Mouse (Mus musculus): ENCODE measurements around the gene Igf2bp1. TPM values are rescaled to one million over a fixed set of nuclear protein-coding genes. Genes with fewer than 3 reads are reported as not detected.

The Igf2bp1 gene
- polyA plus RNA-seq, 1 experiment from 2014 or later: 28.5 TPM

DNA sequence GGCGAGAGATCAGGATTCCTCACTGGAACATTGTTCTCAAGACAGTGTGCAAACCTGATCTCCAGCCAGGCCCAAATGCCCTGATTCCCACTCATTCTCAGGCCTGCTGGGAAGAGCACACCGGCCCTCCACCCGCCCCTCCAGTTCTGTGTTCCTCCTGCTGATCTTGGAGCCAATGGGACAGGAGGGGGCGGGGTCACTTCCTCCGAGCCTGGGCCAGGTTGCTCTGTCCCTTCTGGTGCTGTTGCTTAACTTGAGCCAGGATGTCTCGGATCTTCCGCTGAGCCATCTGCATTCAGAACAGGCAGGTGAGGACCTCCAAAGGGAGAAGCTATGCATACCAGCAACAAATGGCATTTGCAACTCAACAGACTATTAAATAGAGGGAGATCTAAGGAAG lies 42.4 kb downstream of the Igf2bp1 start:
- no peak for ATAC-seq (ENCODE audit: insufficient number of reproducible peaks, insufficient read depth, low FRiP score, low read depth)

GRCm38 (mm10) chr11:95959152-95959551 lies 46.6 kb downstream of the Igf2bp1 start:
- no peaks in the 10 kb centered on the region for H3K27me3 ChIP-seq (ENCODE audit: control insufficient read depth, insufficient read depth, low read length)
- no peak overlapping the region for H3K9ac ChIP-seq (replicated peaks; ENCODE audit: low read depth, low read length)
- no peak overlapping the region for H3K27ac ChIP-seq (ENCODE audit: low read length)
- no peak for ATAC-seq (ENCODE audit: insufficient number of reproducible peaks, insufficient read depth, low FRiP score, low read depth)
- H3K9me3 ChIP-seq (ENCODE audit: control insufficient read depth, low read depth, low read length): no peaks in the 10 kb centered on the region
- no peak overlapping the region for H3K4me3 ChIP-seq (ENCODE audit: low read depth, low read length)
- 75% methylated on average over 6 of the region's 6 CpGs for WGBS
- H3K4me2 ChIP-seq (replicated peaks; ENCODE audit: low read depth, low read length): no peak overlapping the region
- H3K4me1 ChIP-seq (ENCODE audit: control insufficient read depth, insufficient read depth, low read length): no peaks in the 10 kb centered on the region
- H3K36me3 ChIP-seq (ENCODE audit: control insufficient read depth, insufficient read depth, low read length): peaks cover 39% of the 10 kb centered on the region

More for the DNA sequence above, 42.4 kb downstream of the Igf2bp1 start:
- peaks cover 80% of the 10 kb centered on the region for H3K36me3 ChIP-seq (ENCODE audit: control insufficient read depth, insufficient read depth, low read length)
- H3K27ac ChIP-seq (ENCODE audit: low read length): no peak overlapping the region
- H3K9me3 ChIP-seq (ENCODE audit: control insufficient read depth, low read depth, low read length): no peaks in the 10 kb centered on the region
- H3K4me2 ChIP-seq (replicated peaks; ENCODE audit: low read depth, low read length): no peak overlapping the region
- 73% methylated on average over 7 of the region's 7 CpGs for WGBS
- H3K4me3 ChIP-seq (ENCODE audit: low read depth, low read length): no peak overlapping the region
- H3K27me3 ChIP-seq (ENCODE audit: control insufficient read depth, insufficient read depth, low read length): no peaks in the 10 kb centered on the region
- H3K4me1 ChIP-seq (ENCODE audit: control insufficient read depth, insufficient read depth, low read length): no peaks in the 10 kb centered on the region
- no peak overlapping the region for H3K9ac ChIP-seq (replicated peaks; ENCODE audit: low read depth, low read length)

DNA sequence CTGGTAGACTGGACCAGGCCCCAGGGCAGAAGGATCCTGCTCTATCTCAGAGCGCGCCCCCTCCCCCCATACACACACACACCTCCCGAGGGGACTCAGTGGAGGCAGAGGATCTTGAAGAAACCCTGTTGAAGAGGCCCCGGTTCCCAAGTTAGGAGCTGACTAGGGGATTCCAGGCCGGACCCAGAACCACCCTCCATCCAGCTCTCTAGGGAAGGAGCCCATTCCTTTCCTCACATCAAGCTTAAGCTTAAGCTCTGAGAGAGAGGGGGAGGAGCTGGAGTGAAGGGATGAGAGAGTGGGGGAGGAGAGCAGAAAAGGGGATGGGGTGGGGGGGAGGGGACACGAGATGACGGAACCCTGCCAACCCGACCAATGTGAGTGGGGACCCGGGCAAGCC lies 47.5 kb downstream of the Igf2bp1 start:
- no peaks in the 10 kb centered on the region for H3K27me3 ChIP-seq (ENCODE audit: control insufficient read depth, insufficient read depth, low read length)
- no peaks in the 10 kb centered on the region for H3K4me1 ChIP-seq (ENCODE audit: control insufficient read depth, insufficient read depth, low read length)
- H3K27ac ChIP-seq (ENCODE audit: low read length): no peak overlapping the region
- H3K9ac ChIP-seq (replicated peaks; ENCODE audit: low read depth, low read length): no peak overlapping the region
- no peak overlapping the region for H3K4me2 ChIP-seq (replicated peaks; ENCODE audit: low read depth, low read length)
- H3K9me3 ChIP-seq (ENCODE audit: control insufficient read depth, low read depth, low read length): peaks cover 2% of the 10 kb centered on the region; the same call in 1 of the 2 replicates
- peaks cover 32% of the 10 kb centered on the region for H3K36me3 ChIP-seq (ENCODE audit: control insufficient read depth, insufficient read depth, low read length)
- H3K4me3 ChIP-seq (ENCODE audit: low read depth, low read length): no peak overlapping the region
- no peak for ATAC-seq (ENCODE audit: insufficient number of reproducible peaks, insufficient read depth, low FRiP score, low read depth)
- 67% methylated on average over 9 of the region's 9 CpGs for WGBS

GRCm38 (mm10) chr11:95957407-95957806 lies 48.3 kb downstream of the Igf2bp1 start:
- no peak overlapping the region for H3K9ac ChIP-seq (replicated peaks; ENCODE audit: low read depth, low read length)
- H3K4me3 ChIP-seq (ENCODE audit: low read depth, low read length): no peak overlapping the region
- no peaks in the 10 kb centered on the region for H3K27me3 ChIP-seq (ENCODE audit: control insufficient read depth, insufficient read depth, low read length)
- H3K9me3 ChIP-seq (ENCODE audit: control insufficient read depth, low read depth, low read length): peaks cover 3% of the 10 kb centered on the region; the same call in 1 of the 2 replicates
- no peak overlapping the region for H3K27ac ChIP-seq (ENCODE audit: low read length)
- no peaks in the 10 kb centered on the region for H3K4me1 ChIP-seq (ENCODE audit: control insufficient read depth, insufficient read depth, low read length)
- ATAC-seq (ENCODE audit: insufficient number of reproducible peaks, insufficient read depth, low FRiP score, low read depth): no peak
- H3K36me3 ChIP-seq (ENCODE audit: control insufficient read depth, insufficient read depth, low read length): peaks cover 24% of the 10 kb centered on the region
- H3K4me2 ChIP-seq (replicated peaks; ENCODE audit: low read depth, low read length): no peak overlapping the region
- WGBS: 68% methylated on average over 7 of the region's 7 CpGs

GRCm38 (mm10) chr11:95953313-95953712 lies 52.4 kb downstream of the Igf2bp1 start:
- Histone ChIP-seq H3K4me1 (ENCODE audit: control insufficient read depth, insufficient read depth, low read length) (no peaks in the 10 kb centered on the region), H3K9me3 (ENCODE audit: control insufficient read depth, low read depth, low read length) (peaks cover 3% of the 10 kb centered on the region; the same call in 1 of the 2 replicates), H3K27me3 (ENCODE audit: control insufficient read depth, insufficient read depth, low read length) (no peaks in the 10 kb centered on the region), H3K36me3 (ENCODE audit: control insufficient read depth, insufficient read depth, low read length) (no peaks in the 10 kb centered on the region), H3K4me2 (replicated peaks; ENCODE audit: low read depth, low read length) (no peak overlapping the region), H3K9ac (replicated peaks; ENCODE audit: low read depth, low read length) (no peak overlapping the region), H3K4me3 (ENCODE audit: low read depth, low read length) (no peak overlapping the region), H3K27ac (ENCODE audit: low read length) (no peak overlapping the region)
- WGBS: 86% methylated on average over 5 of the region's 5 CpGs
- no peak for ATAC-seq (ENCODE audit: insufficient number of reproducible peaks, insufficient read depth, low FRiP score, low read depth)

GRCm38 (mm10) chr11:95945838-95946472 lies 59.8 kb downstream of the Igf2bp1 start:
- Histone ChIP-seq H3K27me3 (ENCODE audit: control insufficient read depth, insufficient read depth, low read length) (no peaks in the 10 kb centered on the region), H3K27ac (ENCODE audit: low read length) (no peak overlapping the region), H3K4me2 (replicated peaks; ENCODE audit: low read depth, low read length) (no peak overlapping the region), H3K4me3 (ENCODE audit: low read depth, low read length) (no peak overlapping the region), H3K4me1 (ENCODE audit: control insufficient read depth, insufficient read depth, low read length) (no peaks in the 10 kb centered on the region), H3K36me3 (ENCODE audit: control insufficient read depth, insufficient read depth, low read length) (no peaks in the 10 kb centered on the region), H3K9ac (replicated peaks; ENCODE audit: low read depth, low read length) (no peak overlapping the region), H3K9me3 (ENCODE audit: control insufficient read depth, low read depth, low read length) (no peaks in the 10 kb centered on the region)
- no peak for ATAC-seq (ENCODE audit: insufficient number of reproducible peaks, insufficient read depth, low FRiP score, low read depth)
- 75% methylated on average over 13 of the region's 13 CpGs for WGBS

DNA sequence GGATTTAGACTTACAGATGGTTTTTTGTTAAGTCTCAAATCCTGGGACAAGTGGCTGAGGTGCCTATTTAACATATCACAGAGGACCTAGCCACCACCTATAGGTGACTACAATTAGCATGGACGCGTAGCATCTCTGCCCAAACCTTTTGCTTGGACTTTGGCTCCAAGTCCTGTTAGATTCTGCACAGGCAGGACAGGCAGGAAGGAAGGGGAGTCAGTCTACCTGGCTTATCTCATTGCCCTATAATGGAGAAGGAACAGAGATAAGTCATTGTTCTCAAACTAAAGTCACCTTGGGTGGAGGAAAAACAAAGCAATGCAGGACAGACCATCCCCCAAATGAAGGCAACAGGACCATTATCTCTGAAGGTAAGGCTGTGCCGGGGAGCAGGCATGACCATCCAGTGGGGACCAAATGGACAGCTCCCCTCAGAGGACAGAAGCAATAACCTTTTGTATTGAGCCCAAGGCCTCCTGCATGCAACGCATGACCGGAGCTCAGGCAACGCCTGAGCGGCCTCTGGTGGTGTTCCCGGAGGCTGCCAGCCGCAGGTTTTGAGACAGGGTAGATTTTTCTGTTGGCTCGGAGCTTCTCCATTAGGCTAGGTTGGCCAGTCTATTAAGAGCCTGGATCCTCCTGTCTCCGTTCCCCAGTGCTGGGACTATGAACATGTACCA lies 65.8 kb downstream of the Igf2bp1 start:
- Histone ChIP-seq H3K4me2 (replicated peaks; ENCODE audit: low read depth, low read length) (no peak overlapping the region), H3K9ac (replicated peaks; ENCODE audit: low read depth, low read length) (no peak overlapping the region), H3K9me3 (ENCODE audit: control insufficient read depth, low read depth, low read length) (no peaks in the 10 kb centered on the region), H3K4me1 (ENCODE audit: control insufficient read depth, insufficient read depth, low read length) (no peaks in the 10 kb centered on the region), H3K4me3 (ENCODE audit: low read depth, low read length) (no peak overlapping the region), H3K36me3 (ENCODE audit: control insufficient read depth, insufficient read depth, low read length) (no peaks in the 10 kb centered on the region), H3K27me3 (ENCODE audit: control insufficient read depth, insufficient read depth, low read length) (no peaks in the 10 kb centered on the region), H3K27ac (ENCODE audit: low read length) (no peak overlapping the region)
- 41% methylated on average over 11 of the region's 11 CpGs for WGBS
- no peak for ATAC-seq (ENCODE audit: insufficient number of reproducible peaks, insufficient read depth, low FRiP score, low read depth)

DNA sequence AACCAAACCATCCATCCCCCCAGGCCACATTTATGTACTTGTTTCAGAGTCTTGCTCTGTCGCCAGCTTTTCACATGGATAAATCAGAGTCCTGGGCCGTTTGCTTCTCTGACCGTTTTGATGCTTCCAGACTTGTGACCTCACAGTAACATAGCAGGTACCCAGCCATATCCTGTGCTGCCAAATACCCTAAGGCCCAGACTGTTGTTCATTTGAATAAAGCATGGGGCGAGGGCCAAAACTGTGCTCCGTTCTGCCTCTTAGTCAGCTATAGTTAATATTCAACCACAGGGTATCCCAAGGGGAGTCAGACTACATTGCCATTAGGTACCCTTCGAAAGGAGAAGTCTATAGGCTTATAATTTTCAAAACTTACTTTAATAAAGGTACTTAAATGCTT lies 69.3 kb downstream of the Igf2bp1 start:
- no peak for ATAC-seq (ENCODE audit: insufficient number of reproducible peaks, insufficient read depth, low FRiP score, low read depth)
- H3K9ac ChIP-seq (replicated peaks; ENCODE audit: low read depth, low read length): no peak overlapping the region
- H3K4me1 ChIP-seq (ENCODE audit: control insufficient read depth, insufficient read depth, low read length): no peaks in the 10 kb centered on the region
- no peak overlapping the region for H3K27ac ChIP-seq (ENCODE audit: low read length)
- no peak overlapping the region for H3K4me3 ChIP-seq (ENCODE audit: low read depth, low read length)
- no peaks in the 10 kb centered on the region for H3K36me3 ChIP-seq (ENCODE audit: control insufficient read depth, insufficient read depth, low read length)
- no peak overlapping the region for H3K4me2 ChIP-seq (replicated peaks; ENCODE audit: low read depth, low read length)
- H3K27me3 ChIP-seq (ENCODE audit: control insufficient read depth, insufficient read depth, low read length): no peaks in the 10 kb centered on the region
- WGBS: 74% methylated on average over 6 of the region's 6 CpGs
- no peaks in the 10 kb centered on the region for H3K9me3 ChIP-seq (ENCODE audit: control insufficient read depth, low read depth, low read length)

All from stomach, embryonic 14.5 days (tissue).